22 mouse cellular contexts compared by ENCODE assay signal in the genomic region with DNA sequence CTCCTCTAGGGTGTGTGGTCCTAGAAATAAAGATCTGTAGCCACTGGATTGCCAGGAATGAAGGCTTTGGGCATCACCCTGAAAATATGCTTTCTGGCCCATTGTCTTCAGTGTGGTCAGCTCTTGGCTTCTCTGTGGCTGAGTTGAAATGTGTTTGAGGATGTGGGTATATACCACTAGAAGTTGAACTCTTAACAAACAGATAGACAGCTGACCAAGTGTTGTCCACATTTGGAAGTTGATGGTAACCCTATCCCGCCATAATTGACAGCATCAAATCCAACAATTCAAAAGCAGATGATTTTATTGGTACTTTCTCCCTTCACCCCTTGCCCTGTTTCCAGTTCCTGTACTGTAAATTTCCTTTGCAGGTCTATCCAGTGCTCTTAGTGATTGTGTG.
DNase-seq lines count a peak whose midpoint lies in the region; ATAC-seq and TF ChIP-seq lines count a peak whose summit lies in the region.
"Had no signal": no experiment of that assay in that cellular context is flagged by ENCODE, and none has a peak within 500 bp of the region (broad histone marks: within the 10 kb centered on the region; RNA-seq: fewer than 3 reads in every experiment).

No protein-coding gene starts in this region.

- H3K36me3 ChIP-seq in forebrain, embryonic 16.5 days (ENCODE audit: control insufficient read depth, insufficient read depth), result no peaks in the 10 kb centered on the region
- H3K36me3 ChIP-seq in hindbrain, embryonic 14.5 days (replicated peaks; ENCODE audit: control insufficient read depth, insufficient read depth), result no peaks in the 10 kb centered on the region
- H3K36me3 ChIP-seq: embryonic facial prominence, embryonic 10.5 days; embryonic facial prominence, embryonic 12.5 days; forebrain, embryonic 15.5 days had no signal

- H3K9ac ChIP-seq in forebrain, embryonic 16.5 days (replicated peaks; ENCODE audit: low read depth, low read length), result no peak overlapping the region
- no peak overlapping the region for H3K9ac ChIP-seq in hindbrain, embryonic 14.5 days
- H3K9ac ChIP-seq: embryonic facial prominence, embryonic 12.5 days; forebrain, embryonic 13.5 days; forebrain, embryonic 15.5 days had no signal

- WGBS in forebrain, embryonic 16.5 days, result 95% methylated on average over 1 of the region's 1 CpGs
- WGBS in hindbrain, embryonic 14.5 days, result 91% methylated on average over 1 of the region's 1 CpGs

- no peak overlapping the region for H3K4me2 ChIP-seq in forebrain, embryonic 16.5 days (ENCODE audit: low read length)
- H3K4me2 ChIP-seq in hindbrain, embryonic 14.5 days (replicated peaks), result no peak overlapping the region
- H3K4me2 ChIP-seq: embryonic facial prominence, embryonic 12.5 days; forebrain, embryonic 13.5 days; forebrain, embryonic 15.5 days had no signal

- H3K4me1 ChIP-seq in brown adipose tissue, adult 24 weeks (ENCODE audit: control insufficient read depth, insufficient read depth, insufficient read length, low read length), result no peaks in the 10 kb centered on the region
- H3K4me1 ChIP-seq in forebrain, embryonic 16.5 days (replicated peaks; ENCODE audit: control insufficient read depth, insufficient read depth, low read length), result no peaks in the 10 kb centered on the region
- no peaks in the 10 kb centered on the region for H3K4me1 ChIP-seq in hindbrain, embryonic 14.5 days (replicated peaks; ENCODE audit: control insufficient read depth, insufficient read depth, low read length)
- H3K4me1 ChIP-seq: forebrain, embryonic 13.5 days; forebrain, embryonic 15.5 days had no signal

- no peaks in the 10 kb centered on the region for H3K27me3 ChIP-seq in forebrain, embryonic 16.5 days (replicated peaks; ENCODE audit: control insufficient read depth, insufficient read depth, low read length)
- H3K27me3 ChIP-seq in hindbrain, embryonic 14.5 days (ENCODE audit: control insufficient read depth, insufficient read depth, low read length), result no peaks in the 10 kb centered on the region
- H3K27me3 ChIP-seq: embryonic facial prominence, embryonic 12.5 days; forebrain, embryonic 13.5 days; forebrain, embryonic 15.5 days; Patski had no signal

- TF ChIP-seq CTCF in gastrocnemius, adult 2 months (IDR thresholded peaks at IDR 0.05), result no peak

- H3K27ac ChIP-seq in gastrocnemius, adult 2 months, result peak overlapping the region; percentile 61
- H3K27ac ChIP-seq in brown adipose tissue, adult 24 weeks (replicated peaks; ENCODE audit: low read depth, low read length), result peak overlapping the region; percentile 78
- no peak overlapping the region for H3K27ac ChIP-seq in forebrain, embryonic 16.5 days (ENCODE audit: low read length)
- no peak overlapping the region for H3K27ac ChIP-seq in hindbrain, embryonic 14.5 days
- H3K27ac ChIP-seq: embryonic facial prominence, embryonic 10.5 days; embryonic facial prominence, embryonic 12.5 days; forebrain, embryonic 13.5 days; forebrain, embryonic 15.5 days had no signal

- ATAC-seq in forebrain, embryonic 16.5 days, result no peak
- ATAC-seq in hindbrain, embryonic 14.5 days (ENCODE audit: low FRiP score), result no peak
- ATAC-seq: activated CD4-positive, CD25-positive, alpha-beta regulatory T cell, adult 4 months; forebrain, embryonic 13.5 days; forebrain, embryonic 15.5 days; Patski had no signal

- intact Hi-C loops in gastrocnemius, adult 2 months (cut with DNase I), result no loop called here
- intact Hi-C loops in left cerebral cortex, postnatal 4 days (cut with DNase I), result no loop called here

- no peaks in the 10 kb centered on the region for H3K9me3 ChIP-seq in forebrain, embryonic 16.5 days (ENCODE audit: control insufficient read depth, low read length)
- H3K9me3 ChIP-seq in hindbrain, embryonic 14.5 days (ENCODE audit: control insufficient read depth, low read length), result no peaks in the 10 kb centered on the region
- H3K9me3 ChIP-seq: embryonic facial prominence, embryonic 10.5 days; embryonic facial prominence, embryonic 12.5 days; forebrain, embryonic 13.5 days; forebrain, embryonic 15.5 days had no signal

- H3K4me3 ChIP-seq in gastrocnemius, adult 2 months, result no peak overlapping the region
- no peak overlapping the region for H3K4me3 ChIP-seq in brown adipose tissue, adult 24 weeks (ENCODE audit: insufficient read depth, low read depth, low read length)
- H3K4me3 ChIP-seq in forebrain, embryonic 16.5 days (replicated peaks; ENCODE audit: low read length), result no peak overlapping the region
- H3K4me3 ChIP-seq in hindbrain, embryonic 14.5 days (replicated peaks; ENCODE audit: low read length), result no peak overlapping the region
- H3K4me3 ChIP-seq: embryonic facial prominence, embryonic 10.5 days; embryonic facial prominence, embryonic 12.5 days; erythroblast, embryonic 14.5 days; forebrain, embryonic 13.5 days; forebrain, embryonic 15.5 days had no signal

- no peak for DNase-seq in gastrocnemius, adult 2 months
- no peak for DNase-seq in gastrocnemius, postnatal 4 days (ENCODE audit: low spot score in 2 of 2)
- peak; percentile 34 for DNase-seq in fibroblast of lung, adult 2 months (ENCODE audit: low read depth)
- no peak for DNase-seq in left cerebral cortex, postnatal 4 days
- DNase-seq in hindbrain, embryonic 14.5 days (ENCODE audit: low spot score), result no peak
- DNase-seq: adrenal gland, adult 8-10 months; adrenal gland, postnatal 14 days; adrenal gland, postnatal 36 days; B cell, adult 2 months; cerebellum, adult 11 months; cerebellum, adult 18-20 months; cerebellum, adult 8-10 months; cerebellum, adult 9-11 months had no signal

Comparison
In these comparisons a context has a peak if more than half of its experiments do, and no peak if none do; other contexts are left out.
1. H3K27ac ChIP-seq: peak in gastrocnemius, adult 2 months (single experiment) and brown adipose tissue, adult 24 weeks (single experiment); none in forebrain, embryonic 16.5 days (single experiment) and hindbrain, embryonic 14.5 days (single experiment).